Mouse (Mus musculus) cerebellum, adult (tissue): ENCODE data around the gene Eno2.

Source experiments
- ATAC-seq: cut with Nextera tagmentation; 2 replicates; pipeline ENCODE4 v1.9.2; 2017; ENCODE audit warnings: mild to moderate bottlenecking, moderate library complexity, mixed read lengths; ENCODE audit not compliant: insufficient number of reproducible peaks, low FRiP score, low TSS enrichment

The Eno2 gene

GRCm38 (mm10) chr6:124767920-124768703 lies 1.4 kb downstream of the Eno2 start:
- peak; percentile 39 for ATAC-seq

GRCm38 (mm10) chr6:124767536-124767919 lies 1.9 kb downstream of the Eno2 start:
- no peak for ATAC-seq

- ATAC-seq = no peak
Observed at GRCm38 (mm10) chr6:124765951-124766350, 3.5 kb downstream of the Eno2 start.

GRCm38 (mm10) chr6:124759259-124759658 lies 10.2 kb downstream of the Eno2 start:
- ATAC-seq = peak; percentile 21; the same call in 1 of the 2 replicates

- ATAC-seq = no peak
Observed at GRCm38 (mm10) chr6:124758849-124759232, 10.6 kb downstream of the Eno2 start.

GRCm38 (mm10) chr6:124757909-124758848 lies 11.3 kb downstream of the Eno2 start:
- peak; percentile 49; the same call in 1 of the 2 replicates for ATAC-seq

- ATAC-seq = no peak
Observed at GRCm38 (mm10) chr6:124757351-124757880, 12.1 kb downstream of the Eno2 start.

GRCm38 (mm10) chr6:124756652-124757350 lies 12.7 kb downstream of the Eno2 start:
- ATAC-seq = peak; percentile 37

GRCm38 (mm10) chr6:124755831-124756595 lies 13.5 kb downstream of the Eno2 start, which contains the start of the genes Gm45234 and Atn1:
Gm45234 (minus strand) TSS chr6:124756021.
Atn1 (minus strand) TSS chr6:124756524.
- ATAC-seq = peak; percentile 17; the same call in 1 of the 2 replicates

GRCm38 (mm10) chr6:124755306-124755705 lies 14.2 kb downstream of the Eno2 start:
- no peak for ATAC-seq

- no peak for ATAC-seq
Observed at GRCm38 (mm10) chr6:124753861-124754260, 15.6 kb downstream of the Eno2 start.

- ATAC-seq = no peak
Observed at GRCm38 (mm10) chr6:124750405-124750804, 19.1 kb downstream of the Eno2 start.

- ATAC-seq = no peak
Observed at GRCm38 (mm10) chr6:124746654-124747632, 22.5 kb downstream of the Eno2 start.

- no peak for ATAC-seq
Observed at GRCm38 (mm10) chr6:124746296-124746605, 23.2 kb downstream of the Eno2 start.

GRCm38 (mm10) chr6:124745490-124746295 lies 23.8 kb downstream of the Eno2 start:
- peak; percentile 60 for ATAC-seq

GRCm38 (mm10) chr6:124744755-124745321 lies 24.6 kb downstream of the Eno2 start:
- peak; percentile 5 for ATAC-seq

- ATAC-seq = no peak
Observed at GRCm38 (mm10) chr6:124743647-124744046, 25.8 kb downstream of the Eno2 start.
